Mouse (Mus musculus): Measurements from ENCODE around the gene Ndufa7. TPM values are rescaled to one million over a fixed set of nuclear protein-coding genes. Genes with fewer than 3 reads are reported as not detected.

Gene Ndufa7
- polyA plus RNA-seq (2016; fragmentation: Nextera tagmentation; extraction: Ambion mirVana), result 469 and 477 TPM in 2 replicates

DNA sequence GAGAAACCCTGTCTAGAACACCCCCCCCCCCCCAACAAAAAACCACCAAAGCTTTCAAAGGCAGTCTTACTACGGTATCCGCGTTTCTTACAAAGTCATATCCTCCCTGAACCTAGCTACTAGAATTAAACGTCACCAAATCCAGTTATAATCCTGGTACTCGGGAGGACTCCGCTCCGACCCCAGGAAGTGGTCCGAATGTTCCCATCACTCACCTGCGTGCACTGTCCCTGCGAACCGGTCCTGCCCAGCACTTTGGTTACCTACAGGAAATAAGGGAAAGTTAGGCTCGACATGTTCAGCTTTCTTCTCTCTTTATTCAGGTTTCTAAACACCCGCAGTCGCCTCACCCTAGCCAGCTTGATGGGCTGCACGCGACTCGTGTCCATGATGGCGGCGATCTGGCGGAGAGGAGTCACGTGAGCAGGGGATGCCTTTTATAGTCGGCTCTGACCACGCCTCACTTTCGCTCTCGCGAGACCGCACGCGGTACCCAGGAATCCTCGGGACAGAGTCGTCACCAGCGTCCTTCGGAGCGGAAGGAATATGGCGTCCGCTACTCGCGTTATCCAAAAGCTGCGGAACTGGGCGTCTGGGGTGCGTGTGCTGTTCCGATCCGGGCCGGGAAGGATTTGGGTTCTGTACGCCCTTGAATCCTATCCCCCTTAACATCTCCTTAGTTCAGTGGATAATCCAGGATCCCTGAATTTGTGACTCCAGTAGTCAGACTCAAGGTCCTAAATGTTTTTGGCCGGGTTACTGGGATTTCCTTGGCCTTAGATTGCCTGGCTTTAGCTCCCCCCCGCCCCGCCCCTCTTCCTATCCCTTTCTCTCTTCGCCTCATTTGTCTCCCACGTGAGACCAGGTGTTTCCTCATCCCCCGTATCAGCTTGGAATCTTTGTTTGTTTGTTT lies at the start of gene Ndufa7, which contains the start of gene Rps28:
Gene Ndufa7, plus strand, starts transcription at position 489 of the 913 bp plus-strand sequence.
Gene Rps28, minus strand, starts transcription at position 479 of the 913 bp plus-strand sequence.
- H3K27ac ChIP-seq (replicated peaks), result peak within 1 kb of the TSS; percentile 92
- peaks cover 32% of the 10 kb centered on the region for H3K4me1 ChIP-seq
- H3K36me3 ChIP-seq (replicated peaks), result peaks cover 68% of the 10 kb centered on the region
- H3K9me3 ChIP-seq, result no peaks in the 10 kb centered on the region
- H3K4me3 ChIP-seq, result peak within 1 kb of the TSS; percentile 79
- peak; percentile 97 for DNase-seq (ENCODE audit: low spot score)
- WGBS, result under 1% methylated on average over 51 of the region's 51 CpGs
- no peaks in the 10 kb centered on the region for H3K27me3 ChIP-seq (replicated peaks; ENCODE audit: low read depth, poor library complexity, severe bottlenecking)

DNA sequence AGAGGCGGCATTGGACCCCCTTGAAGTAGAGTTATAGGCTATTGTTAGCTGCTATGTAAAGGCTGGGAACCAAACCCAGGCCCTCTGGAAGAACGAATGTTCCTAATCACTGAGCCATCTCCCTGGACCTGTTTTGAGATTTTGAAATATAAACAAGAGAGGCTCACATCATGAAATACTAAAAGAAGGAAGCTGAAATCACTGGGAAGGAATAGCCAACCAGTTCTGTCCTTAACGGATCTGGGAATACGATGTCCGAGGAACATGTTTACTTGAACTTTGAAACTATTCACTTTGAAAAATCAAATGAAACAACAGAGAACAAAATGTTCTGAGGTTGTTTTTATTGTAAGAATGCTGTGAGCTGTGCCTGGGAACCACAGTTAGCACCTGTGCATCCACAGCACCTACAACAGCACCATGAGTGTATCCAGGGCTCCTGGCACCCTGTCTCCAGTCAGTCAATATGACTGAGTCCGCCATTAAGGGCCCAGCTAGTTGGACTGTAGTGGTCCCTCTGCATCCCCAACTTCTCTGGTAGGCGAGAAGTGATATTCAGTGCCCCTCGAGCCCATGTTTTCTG lies 49.7 kb upstream of the Ndufa7 start:
- Histone ChIP-seq H3K27me3 (replicated peaks; ENCODE audit: low read depth, poor library complexity, severe bottlenecking) (no peaks in the 10 kb centered on the region), H3K9me3 (no peaks in the 10 kb centered on the region), H3K4me1 (peaks cover 19% of the 10 kb centered on the region), H3K27ac (replicated peaks) (no peak overlapping the region), H3K36me3 (replicated peaks) (peaks cover 44% of the 10 kb centered on the region), H3K4me3 (no peak overlapping the region)
- DNase-seq (ENCODE audit: low spot score), result no peak
- 92% methylated on average over 8 of the region's 8 CpGs for WGBS

- Histone ChIP-seq H3K27ac (replicated peaks) (no peak overlapping the region), H3K9me3 (no peaks in the 10 kb centered on the region), H3K27me3 (replicated peaks; ENCODE audit: low read depth, poor library complexity, severe bottlenecking) (no peaks in the 10 kb centered on the region), H3K4me3 (no peak overlapping the region), H3K36me3 (replicated peaks) (peaks cover 44% of the 10 kb centered on the region), H3K4me1 (peaks cover 25% of the 10 kb centered on the region)
- whole genome bisulfite sequencing, result 95% methylated on average over 4 of the region's 4 CpGs
- DNase-seq (ENCODE audit: low spot score), result no peak
These were observed 49.1 kb upstream of the Ndufa7 start for GRCm38 (mm10) chr17:33775287-33775686.

DNA sequence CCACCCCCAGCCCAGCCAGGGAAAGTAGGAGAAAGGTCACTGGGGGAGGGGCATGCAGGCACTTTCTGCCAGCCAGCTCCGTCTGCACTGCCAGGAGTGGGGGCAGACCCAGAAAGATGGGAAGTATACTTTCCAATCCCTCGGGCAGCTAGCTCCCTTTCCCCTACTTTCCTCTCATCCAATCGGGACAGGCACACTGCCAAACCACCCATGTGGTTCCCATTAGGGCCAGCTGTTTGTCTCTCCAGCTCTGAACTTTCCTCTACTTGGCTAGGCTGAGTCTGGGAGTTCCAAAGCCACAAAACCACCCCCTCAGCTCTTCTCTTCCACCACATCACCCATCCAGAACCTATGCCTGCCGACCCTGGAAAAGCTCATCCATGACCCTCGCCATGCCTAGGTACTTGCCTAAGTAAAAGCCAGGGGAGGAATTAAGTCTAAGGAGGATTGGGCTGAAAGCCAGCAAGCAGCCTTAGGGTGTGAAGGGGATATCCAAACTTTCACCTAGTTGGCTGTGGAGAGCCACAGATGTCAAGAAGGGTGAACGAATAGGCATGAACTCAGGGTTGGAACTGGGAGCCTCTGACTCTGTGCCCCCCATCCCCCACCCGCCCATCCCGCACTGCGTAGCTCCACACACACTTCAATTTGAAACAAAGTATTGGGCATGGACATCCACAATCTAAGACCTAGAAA lies 45.0 kb upstream of the Ndufa7 start:
- WGBS, result 40% methylated on average over 9 of the region's 9 CpGs
- Histone ChIP-seq H3K4me3 (peak overlapping the region; percentile 62), H3K27ac (replicated peaks) (peak overlapping the region; percentile 87), H3K9me3 (no peaks in the 10 kb centered on the region), H3K4me1 (peaks cover 59% of the 10 kb centered on the region), H3K36me3 (replicated peaks) (peaks cover 42% of the 10 kb centered on the region), H3K27me3 (replicated peaks; ENCODE audit: low read depth, poor library complexity, severe bottlenecking) (no peaks in the 10 kb centered on the region)
- peak; percentile 93 for DNase-seq (ENCODE audit: low spot score)

- Histone ChIP-seq H3K36me3 (replicated peaks) (peaks cover 36% of the 10 kb centered on the region), H3K4me1 (peaks cover 59% of the 10 kb centered on the region), H3K27ac (replicated peaks) (peak overlapping the region; percentile 87), H3K27me3 (replicated peaks; ENCODE audit: low read depth, poor library complexity, severe bottlenecking) (no peaks in the 10 kb centered on the region), H3K9me3 (no peaks in the 10 kb centered on the region), H3K4me3 (peak overlapping the region; percentile 62)
- WGBS, result 82% methylated on average over 5 of the region's 5 CpGs
- no peak for DNase-seq (ENCODE audit: low spot score)
These were observed 44.4 kb upstream of the Ndufa7 start for GRCm38 (mm10) chr17:33779967-33780295.

DNA sequence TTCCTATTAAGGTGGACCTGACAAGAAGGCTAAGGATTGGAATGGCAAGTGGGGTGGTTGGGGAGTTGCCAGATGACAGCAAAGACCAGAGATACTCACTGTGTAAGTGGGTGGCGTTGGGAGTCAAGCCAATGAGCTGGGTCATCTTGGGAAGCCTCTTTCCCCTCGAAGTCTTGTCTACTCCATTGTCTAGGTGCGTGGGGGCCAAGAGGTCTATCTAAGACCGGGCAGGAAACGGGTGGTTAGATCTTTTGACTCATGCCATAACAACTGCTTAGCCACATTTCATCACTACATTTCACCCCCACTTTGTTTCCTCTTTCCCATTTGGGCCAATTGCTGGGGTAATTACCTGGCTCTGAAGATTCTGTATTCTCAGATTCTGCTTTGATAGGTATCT lies 43.9 kb upstream of the Ndufa7 start:
- Histone ChIP-seq H3K27me3 (replicated peaks; ENCODE audit: low read depth, poor library complexity, severe bottlenecking) (no peaks in the 10 kb centered on the region), H3K4me3 (peak overlapping the region; percentile 62), H3K4me1 (peaks cover 62% of the 10 kb centered on the region), H3K36me3 (replicated peaks) (peaks cover 31% of the 10 kb centered on the region), H3K27ac (replicated peaks) (peak overlapping the region; percentile 87), H3K9me3 (no peaks in the 10 kb centered on the region)
- DNase-seq (ENCODE audit: low spot score), result no peak
- 86% methylated on average over 5 of the region's 5 CpGs for WGBS

DNA sequence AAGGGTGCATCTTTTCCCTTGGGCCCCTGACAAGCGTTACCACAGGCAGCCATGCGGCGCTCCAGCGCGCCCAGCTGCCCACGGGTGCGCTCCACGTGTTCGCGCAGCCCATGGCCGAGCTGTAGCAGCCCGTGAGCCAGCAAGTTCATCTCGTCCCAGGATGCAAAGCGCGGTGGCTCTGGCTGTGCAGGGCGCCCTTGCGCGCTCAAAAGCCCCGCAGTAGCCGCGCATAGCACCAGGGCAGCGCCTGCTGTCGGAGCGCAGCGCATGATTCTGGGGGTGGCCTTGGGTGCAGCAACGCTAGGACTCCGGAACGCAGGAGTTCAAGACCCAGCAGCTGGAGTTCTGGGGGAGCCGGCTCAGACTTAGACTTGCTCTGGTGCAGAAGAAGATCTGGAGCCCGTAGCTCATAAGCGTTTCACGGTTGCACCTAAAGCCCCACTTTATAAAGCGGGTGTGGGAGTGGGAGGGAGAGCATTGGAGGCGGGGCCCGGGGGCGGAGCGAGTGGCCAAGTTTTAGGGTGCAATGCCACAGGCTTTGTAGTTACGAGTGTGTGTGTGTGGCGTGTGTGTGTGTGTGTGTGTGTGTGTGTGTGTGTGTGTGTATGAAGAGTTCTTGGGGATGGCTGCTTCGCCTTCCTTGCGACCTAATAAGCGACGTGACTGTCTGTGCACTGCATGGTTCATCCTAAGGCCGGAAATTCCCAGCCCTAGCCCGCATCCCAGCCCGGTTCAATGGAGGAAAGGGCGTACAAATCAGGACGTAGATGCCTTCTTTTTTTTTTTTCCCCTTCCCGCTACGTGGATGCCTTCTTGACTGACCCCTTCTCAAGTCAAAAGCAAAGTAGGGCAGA lies 43.0 kb upstream of the Ndufa7 start, which contains the start of gene Angptl4:
Gene Angptl4, minus strand, starts transcription at position 707 of the 854 bp plus-strand sequence.
- H3K27me3 ChIP-seq (replicated peaks; ENCODE audit: low read depth, poor library complexity, severe bottlenecking), result no peaks in the 10 kb centered on the region
- peaks cover 70% of the 10 kb centered on the region for H3K4me1 ChIP-seq
- DNase-seq (ENCODE audit: low spot score), result peak; percentile 80
- 2% methylated on average over 50 of the region's 50 CpGs for WGBS
- H3K27ac ChIP-seq (replicated peaks), result peak within 1 kb of the TSS; percentile 87
- H3K36me3 ChIP-seq (replicated peaks), result peaks cover 22% of the 10 kb centered on the region
- peak within 1 kb of the TSS; percentile 62 for H3K4me3 ChIP-seq
- no peaks in the 10 kb centered on the region for H3K9me3 ChIP-seq

- Histone ChIP-seq H3K4me1 (peaks cover 70% of the 10 kb centered on the region), H3K27ac (replicated peaks) (peak overlapping the region; percentile 87), H3K9me3 (no peaks in the 10 kb centered on the region), H3K36me3 (replicated peaks) (peaks cover 15% of the 10 kb centered on the region), H3K4me3 (peak overlapping the region; percentile 62), H3K27me3 (replicated peaks; ENCODE audit: low read depth, poor library complexity, severe bottlenecking) (no peaks in the 10 kb centered on the region)
- no peak for DNase-seq (ENCODE audit: low spot score)
- WGBS, result 38% methylated on average over 4 of the region's 4 CpGs
These were observed 42.3 kb upstream of the Ndufa7 start for GRCm38 (mm10) chr17:33782067-33782466.

DNA sequence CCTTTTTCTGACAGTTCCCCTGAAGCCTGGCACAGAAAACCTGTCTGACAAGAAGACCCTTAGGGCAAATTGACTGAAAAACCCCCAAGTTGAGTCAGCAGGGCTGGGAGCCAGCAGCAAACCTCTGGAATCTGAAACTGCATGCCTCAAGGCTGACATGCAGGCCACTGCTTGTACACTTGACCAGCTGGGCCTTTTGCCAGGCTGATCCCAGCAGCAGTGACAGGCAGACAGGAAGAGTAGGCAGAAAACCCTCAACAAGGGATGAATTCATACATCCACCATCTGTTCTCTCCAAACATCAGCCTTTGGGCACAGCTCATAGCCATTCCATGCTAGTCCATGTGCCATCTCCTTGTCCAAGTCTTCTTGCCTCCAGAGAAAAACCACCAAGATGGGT lies 41.0 kb upstream of the Ndufa7 start:
- Histone ChIP-seq H3K36me3 (replicated peaks) (peaks cover 2% of the 10 kb centered on the region), H3K27me3 (replicated peaks; ENCODE audit: low read depth, poor library complexity, severe bottlenecking) (no peaks in the 10 kb centered on the region), H3K4me1 (peaks cover 64% of the 10 kb centered on the region), H3K9me3 (no peaks in the 10 kb centered on the region), H3K4me3 (no peak overlapping the region), H3K27ac (replicated peaks) (peak overlapping the region; percentile 10; the same call in 1 of the 2 replicates)
- DNase-seq (ENCODE audit: low spot score), result peak; percentile 48

DNA sequence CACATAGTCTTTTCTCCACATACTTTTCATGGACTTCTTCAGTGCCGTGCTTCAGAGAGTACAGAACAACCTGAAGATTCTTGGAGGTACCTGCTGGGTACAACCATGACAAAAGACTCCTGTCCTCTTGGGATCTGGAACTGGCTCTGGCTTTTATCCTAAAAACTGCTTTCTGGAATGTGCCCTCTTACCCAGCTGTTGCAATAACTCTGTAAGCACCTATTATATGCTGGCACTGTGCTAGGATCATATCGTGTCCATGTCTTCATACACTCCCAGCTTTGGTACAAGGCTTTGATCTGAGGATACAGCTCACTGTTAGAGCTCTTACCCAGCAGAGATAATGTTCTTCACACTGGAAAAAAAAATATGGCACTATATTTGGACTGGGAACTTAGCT lies 39.4 kb upstream of the Ndufa7 start:
- 87% methylated on average over 2 of the region's 2 CpGs for WGBS

DNA sequence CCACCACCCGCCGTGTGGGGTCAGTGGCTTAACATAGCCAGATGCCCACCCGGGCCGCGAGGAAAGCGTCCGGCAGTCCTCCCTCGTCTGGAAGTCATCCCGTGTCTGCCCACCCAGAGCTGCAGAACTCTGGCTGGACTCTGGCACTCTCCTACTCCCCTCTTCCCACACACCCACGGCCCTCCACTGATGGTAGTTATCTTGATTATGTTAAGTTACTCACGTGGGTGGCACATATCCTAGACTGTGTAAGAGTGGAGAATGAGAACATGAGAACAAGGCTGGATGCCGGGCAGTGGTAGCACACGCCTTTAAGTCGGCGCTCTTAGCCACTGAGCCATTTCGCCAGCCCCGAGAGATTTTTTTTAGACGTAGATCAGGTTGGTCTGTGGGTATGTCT lies 38.0 kb upstream of the Ndufa7 start:
- Histone ChIP-seq H3K27me3 (replicated peaks; ENCODE audit: low read depth, poor library complexity, severe bottlenecking) (no peaks in the 10 kb centered on the region), H3K4me1 (peaks cover 34% of the 10 kb centered on the region), H3K4me3 (no peak overlapping the region), H3K27ac (replicated peaks) (0 out of 2 replicates have a peak overlapping the region, but pooled peaks have one; percentile 4), H3K36me3 (replicated peaks) (no peaks in the 10 kb centered on the region), H3K9me3 (no peaks in the 10 kb centered on the region)
- 85% methylated on average over 18 of the region's 18 CpGs for WGBS
- DNase-seq (ENCODE audit: low spot score), result no peak

More for the DNA sequence above, 39.4 kb upstream of the Ndufa7 start:
- no peak overlapping the region for H3K4me3 ChIP-seq
- no peak overlapping the region for H3K27ac ChIP-seq (replicated peaks)
- no peaks in the 10 kb centered on the region for H3K36me3 ChIP-seq (replicated peaks)
- no peaks in the 10 kb centered on the region for H3K9me3 ChIP-seq
- no peak for DNase-seq (ENCODE audit: low spot score)
- no peaks in the 10 kb centered on the region for H3K27me3 ChIP-seq (replicated peaks; ENCODE audit: low read depth, poor library complexity, severe bottlenecking)
- peaks cover 49% of the 10 kb centered on the region for H3K4me1 ChIP-seq

- Histone ChIP-seq H3K4me3 (no peak overlapping the region), H3K27ac (replicated peaks) (no peak overlapping the region), H3K4me1 (peaks cover 11% of the 10 kb centered on the region; the same call in 1 of the 2 replicates), H3K27me3 (replicated peaks; ENCODE audit: low read depth, poor library complexity, severe bottlenecking) (no peaks in the 10 kb centered on the region), H3K36me3 (replicated peaks) (no peaks in the 10 kb centered on the region), H3K9me3 (no peaks in the 10 kb centered on the region)
- WGBS, result 78% methylated on average over 4 of the region's 4 CpGs
- DNase-seq (ENCODE audit: low spot score), result no peak
These were observed 35.6 kb upstream of the Ndufa7 start for GRCm38 (mm10) chr17:33788732-33789131.

Measured in embryonic facial prominence, embryonic 10.5 days (tissue).